Mouse (Mus musculus) gastrocnemius, adult 2 months (tissue): ENCODE measurements around the gene Hsdl2. TPM values are rescaled to one million over a fixed set of nuclear protein-coding genes. Genes with fewer than 3 reads are reported as not detected.

Experiments
- DNase-seq: peaks from one replicate; pipeline ENCODE4 v3.0.0; 2022
- H3K27ac ChIP-seq: fragments of 200-600 bp; 2 replicates; pipeline ENCODE4 v1.8.1; 2022; ENCODE audit warnings: mild to moderate bottlenecking
- H3K4me3 ChIP-seq: fragments of 200-600 bp; 2 replicates; pipeline ENCODE4 v1.8.1; 2022; ENCODE audit warnings: mild to moderate bottlenecking, moderate library complexity
- CTCF ChIP-seq: fragments of 200-600 bp; IDR thresholded peaks from 2 replicates; pipeline ENCODE4 v1.8.1; 2022; ENCODE audit warnings: antibody characterized with exemption, mild to moderate bottlenecking, moderate library complexity
- intact Hi-C: fragments of 180-260 bp; cut with DNase I; formaldehyde crosslinking; loops from one replicate; pipeline ENCODE4 v1.15.1; 2025
- total RNA-seq, 2 experiments: library from RNA; stranded (reverse); gene quantifications; 2 replicates each; pipeline ENCODE4 v1.2.3; 2021

Hsdl2 gene
- total RNA-seq, 2 experiments from 2014 or later: 47.5 to 75.1 TPM

- H3K27ac ChIP-seq: no peak overlapping the region
- H3K4me3 ChIP-seq: no peak overlapping the region
- TF ChIP-seq CTCF: no peak
- intact Hi-C loops: no loop called here
- no peak for DNase-seq
Observed at GRCm38 (mm10) chr4:59642039-59642438, 60.7 kb downstream of the Hsdl2 start.

- Histone ChIP-seq H3K4me3 (no peak overlapping the region), H3K27ac (no peak overlapping the region)
- no peak for TF ChIP-seq CTCF
- intact Hi-C loops: no loop called here
- no peak for DNase-seq
Observed at GRCm38 (mm10) chr4:59642657-59643056, 61.3 kb downstream of the Hsdl2 start.

GRCm38 (mm10) chr4:59644431-59644830 lies 63.1 kb downstream of the Hsdl2 start:
- intact Hi-C loops: no loop called here

GRCm38 (mm10) chr4:59644992-59645391 lies 63.6 kb downstream of the Hsdl2 start:
- intact Hi-C loops: no loop called here

More at GRCm38 (mm10) chr4:59644431-59644830, 63.1 kb downstream of the Hsdl2 start:
- no peak for TF ChIP-seq CTCF
- Histone ChIP-seq H3K27ac (no peak overlapping the region), H3K4me3 (no peak overlapping the region)
- DNase-seq: no peak

GRCm38 (mm10) chr4:59645610-59646009 lies 64.2 kb downstream of the Hsdl2 start:
- DNase-seq: no peak
- intact Hi-C loops: no loop called here
- no peak for TF ChIP-seq CTCF

More at GRCm38 (mm10) chr4:59644992-59645391, 63.6 kb downstream of the Hsdl2 start:
- DNase-seq: no peak
- no peak overlapping the region for H3K4me3 ChIP-seq
- TF ChIP-seq CTCF: no peak
- no peak overlapping the region for H3K27ac ChIP-seq

GRCm38 (mm10) chr4:59646020-59646696 lies 64.8 kb downstream of the Hsdl2 start:
- intact Hi-C loops: no loop called here
- H3K27ac ChIP-seq: no peak overlapping the region
- H3K4me3 ChIP-seq: no peak overlapping the region
- DNase-seq: no peak
- TF ChIP-seq CTCF: no peak

More at GRCm38 (mm10) chr4:59645610-59646009, 64.2 kb downstream of the Hsdl2 start:
- Histone ChIP-seq H3K27ac (no peak overlapping the region), H3K4me3 (no peak overlapping the region)

- intact Hi-C loops: no loop called here
- no peak for TF ChIP-seq CTCF
- no peak for DNase-seq
- Histone ChIP-seq H3K4me3 (no peak overlapping the region), H3K27ac (no peak overlapping the region)
Observed at GRCm38 (mm10) chr4:59649119-59649518, 67.8 kb downstream of the Hsdl2 start.

- DNase-seq: no peak
- Histone ChIP-seq H3K4me3 (no peak overlapping the region), H3K27ac (peak overlapping the region; percentile 28)
- intact Hi-C loops: no loop called here
- TF ChIP-seq CTCF: no peak
Observed at GRCm38 (mm10) chr4:59652166-59652681, 70.9 kb downstream of the Hsdl2 start.

GRCm38 (mm10) chr4:59656061-59656642 lies 74.8 kb downstream of the Hsdl2 start:
- no peak for DNase-seq
- intact Hi-C loops: no loop called here
- no peak overlapping the region for H3K27ac ChIP-seq
- H3K4me3 ChIP-seq: no peak overlapping the region
- TF ChIP-seq CTCF: no peak

GRCm38 (mm10) chr4:59662163-59662562 lies 80.8 kb downstream of the Hsdl2 start:
- no peak for TF ChIP-seq CTCF

GRCm38 (mm10) chr4:59663451-59663850 lies 82.1 kb downstream of the Hsdl2 start:
- DNase-seq: no peak
- intact Hi-C loops: no loop called here
- TF ChIP-seq CTCF: no peak
- Histone ChIP-seq H3K27ac (no peak overlapping the region), H3K4me3 (no peak overlapping the region)

More at GRCm38 (mm10) chr4:59662163-59662562, 80.8 kb downstream of the Hsdl2 start:
- Histone ChIP-seq H3K27ac (no peak overlapping the region), H3K4me3 (no peak overlapping the region)
- intact Hi-C loops: no loop called here
- DNase-seq: no peak

- H3K4me3 ChIP-seq: no peak overlapping the region
- intact Hi-C loops: loop anchor here (5.0 kb wide), 1 partner anchor 39 kb away; the partner anchor contains the start of gene E130308A19Rik
- no peak for DNase-seq
- no peak for TF ChIP-seq CTCF
- 0 out of 2 replicates have a peak overlapping the region, but pooled peaks have one; percentile 28 for H3K27ac ChIP-seq
Observed at GRCm38 (mm10) chr4:59666550-59667317, 85.4 kb downstream of the Hsdl2 start.
